Mouse (Mus musculus): ENCODE data around the gene Otulinl.

DNA sequence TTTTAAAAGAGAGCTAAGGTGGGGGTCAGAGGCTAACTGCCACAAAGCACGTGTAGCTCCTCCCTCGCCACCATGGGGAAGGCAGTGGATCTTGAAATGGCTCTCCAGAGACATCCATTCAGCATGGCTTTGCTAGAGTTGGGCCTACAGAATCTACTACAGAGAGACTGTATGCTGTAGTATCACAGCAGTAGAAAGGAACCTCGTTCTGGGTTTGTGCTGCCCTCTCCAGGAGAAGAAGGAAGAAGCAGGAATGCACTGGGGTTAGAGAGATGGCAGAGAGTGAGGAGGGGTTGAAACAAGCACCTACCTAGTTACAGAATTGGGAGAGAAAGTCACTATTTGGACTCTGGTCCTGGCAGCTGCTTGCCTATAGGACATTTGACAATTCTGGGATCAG is 34.0 kb upstream of the Otulinl start:
- no peak for TF ChIP-seq CTCF (IDR thresholded peaks at IDR 0.05; ENCODE audit: low read depth, low read length)
- TF ChIP-seq POLR2AphosphoS5 (IDR thresholded peaks at IDR 0.05; ENCODE audit: insufficient replicate concordance, low read depth, low read length), result no peak
- no peak for TF ChIP-seq TAL1 (conservative IDR thresholded peaks at IDR 0.05; ENCODE audit: low read depth, low read length)
